Comparison of ENCODE assay signal across 19 mouse cellular contexts in genomic region chr6:28767891-28768481, GRCm38 (mm10).
DNase-seq lines count a peak whose midpoint lies in the region.
"Had no signal": no experiment of that assay in that cellular context is flagged by ENCODE, and none has a peak within 500 bp of the region (broad histone marks: within the 10 kb centered on the region; RNA-seq: fewer than 3 reads in every experiment).

No protein-coding gene starts in this region.

- peak; percentile 12 for DNase-seq in adrenal gland, postnatal 14 days
- no peak for DNase-seq in adrenal gland, postnatal 10 days
- DNase-seq in left cerebral cortex, adult 18-20 months (ENCODE audit: low spot score in 2 of 2): peak; percentile 25 to 31
- no peak for DNase-seq in left cerebral cortex, adult 8-10 months (ENCODE audit: low spot score in 2 of 2)
- DNase-seq in right cerebral cortex, adult 18-20 months: peak; percentile 63
- no peak for DNase-seq in right cerebral cortex, adult 2 months (ENCODE audit: low spot score in 2 of 2)
- DNase-seq in lung, postnatal 10 days: no peak
- no peak for DNase-seq in kidney, adult 8-10 months
- DNase-seq: adrenal gland, postnatal 25 days; cerebellum, adult 8-10 months; cerebellum, postnatal 25 days; embryo, embryonic 11 days; gastrocnemius, postnatal 25 days; heart, adult 11 months; kidney, adult 18-20 months; kidney, postnatal 36 days; liver, postnatal 0 days; lung, postnatal 4 days; right cerebral cortex, postnatal 14 days had no signal

Comparison
In these comparisons a context has a peak if more than half of its experiments do, and no peak if none do; other contexts are left out.
1. DNase-seq: peak in adrenal gland, postnatal 14 days (single experiment), left cerebral cortex, adult 18-20 months (2 of 2) and right cerebral cortex, adult 18-20 months (single experiment); none in adrenal gland, postnatal 10 days (single experiment), left cerebral cortex, adult 8-10 months (0 of 2), right cerebral cortex, adult 2 months (0 of 2), lung, postnatal 10 days (single experiment) and kidney, adult 8-10 months (0 of 2).